Mouse (Mus musculus) embryonic facial prominence, embryonic 12.5 days (tissue): ENCODE data around the gene Ppp2r1b. TPM values are rescaled to one million over a fixed set of nuclear protein-coding genes. Genes with fewer than 3 reads are reported as not detected.

Experiments used
- ATAC-seq: fragments of 200-750 bp; cut with Nextera tagmentation; 2 replicates; pipeline ENCODE4 v1.8.0; 2017; ENCODE audit not compliant: insufficient number of reproducible peaks, insufficient read depth, low FRiP score, low TSS enrichment
- H3K27ac ChIP-seq: fragments of 300-500 bp; sonication (generic); 2 replicates; pipeline ENCODE4 v1.5.1; 2016; ENCODE audit warnings: mild to moderate bottlenecking
- H3K27me3 ChIP-seq: fragments of 300-500 bp; sonication (generic); 2 replicates; pipeline ENCODE4 v1.6.1; 2016; ENCODE audit warnings: mild to moderate bottlenecking, moderate library complexity
- H3K36me3 ChIP-seq: fragments of 300-500 bp; sonication (generic); 2 replicates; pipeline ENCODE4 v1.6.1; 2016; ENCODE audit warnings: mild to moderate bottlenecking
- H3K4me1 ChIP-seq: fragments of 300-500 bp; sonication (generic); 2 replicates; pipeline ENCODE4 v1.6.1; 2016
- H3K4me2 ChIP-seq: fragments of 300-500 bp; sonication (generic); replicated peaks from 2 replicates; pipeline ENCODE4 v1.6.1; 2016; ENCODE audit warnings: mild to moderate bottlenecking, moderate library complexity
- H3K4me3 ChIP-seq: fragments of 300-500 bp; sonication (generic); 2 replicates; pipeline ENCODE4 v1.5.1; 2016; ENCODE audit warnings: mild to moderate bottlenecking
- H3K9ac ChIP-seq: fragments of 300-500 bp; sonication (generic); 2 replicates; pipeline ENCODE4 v1.6.1; 2016; ENCODE audit warnings: mild to moderate bottlenecking, moderate library complexity
- H3K9me3 ChIP-seq: fragments of 300-500 bp; sonication (generic); 2 replicates; pipeline ENCODE4 v1.6.1; 2016; ENCODE audit warnings: mild to moderate bottlenecking, moderate library complexity
- WGBS: fragments of 180-500 bp; shearing (Covaris S2); methylation state at CpG from one replicate; pipeline ENCODE4 v1.1.7; 2016; 5-methylcytosine and 5-hydroxymethylcytosine counted together
- polyA plus RNA-seq: library from polyadenylated mRNA; unstranded; fragments of >200 nt; fragmentation: Nextera tagmentation; extraction: Ambion mirVana; gene quantifications from 2 replicates; pipeline ENCODE4 v1.2.1, GENCODE M21; 2016

Gene Ppp2r1b
- polyA plus RNA-seq, 1 experiment from 2014 or later, result 96.2 TPM

DNA sequence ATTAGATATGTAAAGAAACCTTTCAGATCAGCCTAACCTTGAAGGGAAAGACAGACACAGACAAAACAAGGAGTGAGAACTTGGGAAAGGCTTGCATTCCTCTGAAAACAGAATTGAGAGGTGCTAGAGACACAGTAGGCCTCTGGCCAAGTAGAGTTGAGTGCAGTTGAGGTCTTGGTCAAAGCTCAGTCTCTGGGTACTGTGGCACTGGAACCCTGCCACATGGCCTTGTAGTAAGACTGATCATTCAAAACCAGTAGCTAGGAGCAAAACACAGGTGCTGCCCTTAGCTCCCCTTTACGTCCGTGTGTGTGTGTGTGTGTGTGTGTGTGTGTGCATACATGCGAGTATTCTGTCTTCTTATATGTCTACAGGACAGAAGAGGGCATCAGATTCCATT lies 31.2 kb downstream of the Ppp2r1b start:
- peaks cover 69% of the 10 kb centered on the region for H3K36me3 ChIP-seq
- H3K27me3 ChIP-seq, result no peaks in the 10 kb centered on the region
- no peak overlapping the region for H3K27ac ChIP-seq
- no peaks in the 10 kb centered on the region for H3K9me3 ChIP-seq
- H3K4me3 ChIP-seq, result no peak overlapping the region
- 93% methylated on average over 3 of the region's 3 CpGs for WGBS
- no peak overlapping the region for H3K4me2 ChIP-seq
- no peak overlapping the region for H3K9ac ChIP-seq
- H3K4me1 ChIP-seq, result no peaks in the 10 kb centered on the region
- ATAC-seq, result no peak

DNA sequence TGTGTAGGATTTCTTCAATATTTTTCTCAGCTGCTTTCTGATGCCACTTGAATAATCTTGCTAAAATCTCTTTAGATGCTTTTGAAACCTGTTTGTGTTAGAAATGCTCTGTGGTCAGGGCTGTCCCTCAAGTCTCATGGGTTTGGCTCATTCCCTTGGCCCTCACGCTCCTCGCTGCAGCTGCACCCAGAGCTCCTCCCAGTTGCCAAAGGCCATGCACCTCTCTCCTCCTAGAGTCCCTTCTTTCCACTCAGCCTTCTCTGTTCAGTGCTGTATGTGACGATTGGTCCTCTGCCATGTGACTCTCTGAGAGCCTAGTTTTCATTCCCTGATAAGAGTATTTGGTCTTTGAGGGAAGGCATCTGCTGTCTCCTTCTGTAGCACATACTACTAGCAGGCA lies 32.3 kb downstream of the Ppp2r1b start:
- peaks cover 71% of the 10 kb centered on the region for H3K36me3 ChIP-seq
- H3K27me3 ChIP-seq, result no peaks in the 10 kb centered on the region
- no peak overlapping the region for H3K27ac ChIP-seq
- H3K9me3 ChIP-seq, result no peaks in the 10 kb centered on the region
- H3K9ac ChIP-seq, result no peak overlapping the region
- H3K4me2 ChIP-seq, result no peak overlapping the region
- H3K4me1 ChIP-seq, result no peaks in the 10 kb centered on the region
- 89% methylated on average over 3 of the region's 3 CpGs for WGBS
- no peak for ATAC-seq
- H3K4me3 ChIP-seq, result no peak overlapping the region

- 86% methylated on average over 2 of the region's 2 CpGs for WGBS
- Histone ChIP-seq H3K36me3 (peaks cover 43% of the 10 kb centered on the region), H3K4me2 (no peak overlapping the region), H3K27ac (no peak overlapping the region), H3K4me1 (peaks cover 21% of the 10 kb centered on the region), H3K9ac (no peak overlapping the region), H3K9me3 (no peaks in the 10 kb centered on the region), H3K27me3 (no peaks in the 10 kb centered on the region), H3K4me3 (no peak overlapping the region)
- no peak for ATAC-seq
Measured at GRCm38 (mm10) chr9:50882183-50882582, 37.1 kb downstream of the Ppp2r1b start.

DNA sequence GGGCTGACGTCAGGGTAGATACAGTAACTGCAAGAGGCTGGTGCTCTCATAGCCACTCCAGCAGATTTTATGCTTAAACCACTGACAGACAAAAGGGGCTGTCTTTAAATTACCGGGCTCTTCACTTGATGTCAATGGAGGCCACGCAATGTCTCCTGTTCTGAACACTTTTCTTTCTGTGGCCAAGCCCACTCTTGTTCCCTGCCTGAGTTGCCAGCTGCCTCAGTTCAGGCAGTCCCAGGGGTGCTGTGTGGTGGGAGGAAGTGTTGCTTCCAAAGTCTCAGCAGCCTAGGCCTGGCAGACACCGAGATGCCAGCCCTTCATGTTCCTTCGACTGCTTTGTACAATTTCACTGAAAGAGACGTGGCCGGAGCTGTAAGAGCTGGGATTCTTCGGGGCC lies 39.0 kb downstream of the Ppp2r1b start:
- no peak overlapping the region for H3K4me3 ChIP-seq
- peak overlapping the region; percentile 58; the same call in 1 of the 2 replicates for H3K27ac ChIP-seq
- H3K27me3 ChIP-seq, result no peaks in the 10 kb centered on the region
- no peak overlapping the region for H3K4me2 ChIP-seq
- no peaks in the 10 kb centered on the region for H3K9me3 ChIP-seq
- 67% methylated on average over 8 of the region's 8 CpGs for WGBS
- no peak for ATAC-seq
- H3K4me1 ChIP-seq, result peaks cover 32% of the 10 kb centered on the region
- no peak overlapping the region for H3K9ac ChIP-seq
- peaks cover 29% of the 10 kb centered on the region for H3K36me3 ChIP-seq

- Histone ChIP-seq H3K27ac (peak overlapping the region; percentile 58), H3K27me3 (no peaks in the 10 kb centered on the region), H3K4me2 (no peak overlapping the region), H3K9me3 (no peaks in the 10 kb centered on the region), H3K36me3 (peaks cover 22% of the 10 kb centered on the region), H3K9ac (no peak overlapping the region), H3K4me3 (no peak overlapping the region), H3K4me1 (peaks cover 35% of the 10 kb centered on the region)
- ATAC-seq, result no peak
- 51% methylated on average over 10 of the region's 10 CpGs for WGBS
Measured at GRCm38 (mm10) chr9:50884741-50885599, 39.9 kb downstream of the Ppp2r1b start.

DNA sequence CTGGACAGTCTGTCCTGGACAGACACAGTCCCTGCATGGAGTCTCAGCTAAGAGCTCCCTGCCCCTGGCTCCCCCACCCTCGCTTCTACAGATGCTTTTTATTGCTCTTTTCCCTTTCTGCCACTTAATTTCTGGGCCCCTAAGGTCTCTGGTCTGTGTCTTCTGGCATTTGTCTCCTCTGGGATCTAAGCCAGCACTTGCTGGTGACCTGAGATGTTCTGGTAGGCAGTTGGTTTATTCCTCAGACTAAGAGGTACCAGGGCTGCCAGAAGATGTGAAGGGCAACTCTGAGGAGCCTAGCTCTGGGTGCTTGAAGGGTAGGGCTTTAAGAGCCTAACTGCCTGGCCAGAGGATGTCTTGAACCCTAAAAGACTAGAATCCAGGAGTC lies 40.5 kb downstream of the Ppp2r1b start:
- WGBS, result 77% methylated on average over 1 of the region's 1 CpGs
- Histone ChIP-seq H3K4me1 (peaks cover 35% of the 10 kb centered on the region), H3K9me3 (no peaks in the 10 kb centered on the region), H3K4me3 (no peak overlapping the region), H3K36me3 (peaks cover 20% of the 10 kb centered on the region; the same call in 1 of the 2 replicates), H3K4me2 (no peak overlapping the region), H3K9ac (no peak overlapping the region), H3K27me3 (no peaks in the 10 kb centered on the region), H3K27ac (0 out of 2 replicates have a peak overlapping the region, but pooled peaks have one; percentile 12)
- ATAC-seq, result no peak

DNA sequence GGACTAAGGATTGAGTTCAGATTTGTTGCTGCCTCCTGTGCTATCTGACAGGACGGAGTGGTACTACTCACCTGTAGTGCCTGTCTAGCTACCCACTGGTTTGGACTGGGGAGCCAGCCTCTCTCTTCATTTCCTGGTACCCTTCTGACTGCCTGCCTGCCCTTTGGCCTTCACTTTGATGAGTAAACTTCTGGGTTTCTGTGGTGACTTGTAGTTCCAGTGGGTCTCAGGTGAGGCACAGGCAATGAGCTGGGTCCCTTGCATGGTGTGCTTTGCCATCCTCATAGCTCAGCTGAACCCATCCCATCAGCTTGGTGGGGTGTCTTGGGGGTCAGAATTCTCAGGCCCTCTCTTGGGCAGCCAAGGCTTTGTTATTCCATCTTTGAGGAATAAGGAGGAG lies 41.8 kb downstream of the Ppp2r1b start:
- no peak for ATAC-seq
- Histone ChIP-seq H3K27ac (no peak overlapping the region), H3K9me3 (no peaks in the 10 kb centered on the region), H3K4me2 (no peak overlapping the region), H3K27me3 (no peaks in the 10 kb centered on the region), H3K36me3 (0 out of 2 replicates have a peak, but pooled peaks cover 15% of the 10 kb centered on the region), H3K4me3 (no peak overlapping the region), H3K4me1 (peaks cover 35% of the 10 kb centered on the region), H3K9ac (no peak overlapping the region)
- 88% methylated on average over 1 of the region's 1 CpGs for WGBS

DNA sequence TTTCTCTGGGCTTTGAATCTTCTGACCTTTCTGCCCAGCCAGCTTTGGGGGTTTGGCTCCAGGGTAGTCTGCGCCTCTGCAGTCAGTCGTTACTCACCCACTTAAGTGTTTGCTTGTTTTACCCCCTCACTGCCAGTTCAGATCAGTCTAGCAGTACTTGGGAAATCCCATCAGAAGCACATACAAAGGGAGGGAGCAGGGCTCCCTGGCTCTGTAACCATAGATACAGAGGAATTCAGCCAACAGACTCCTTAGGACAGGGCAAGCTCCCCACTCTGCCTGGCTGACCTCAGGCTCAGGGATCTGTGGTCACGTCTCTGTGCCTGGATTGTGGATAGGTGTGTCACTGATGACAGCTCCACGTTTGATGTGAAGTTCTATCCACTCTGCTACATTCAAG lies 42.2 kb downstream of the Ppp2r1b start:
- H3K4me1 ChIP-seq, result peaks cover 35% of the 10 kb centered on the region
- no peaks in the 10 kb centered on the region for H3K9me3 ChIP-seq
- H3K9ac ChIP-seq, result no peak overlapping the region
- no peak overlapping the region for H3K4me2 ChIP-seq
- 42% methylated on average over 4 of the region's 4 CpGs for WGBS
- ATAC-seq, result no peak
- H3K4me3 ChIP-seq, result no peak overlapping the region
- H3K27me3 ChIP-seq, result no peaks in the 10 kb centered on the region
- no peak overlapping the region for H3K27ac ChIP-seq
- 0 out of 2 replicates have a peak, but pooled peaks cover 15% of the 10 kb centered on the region for H3K36me3 ChIP-seq

DNA sequence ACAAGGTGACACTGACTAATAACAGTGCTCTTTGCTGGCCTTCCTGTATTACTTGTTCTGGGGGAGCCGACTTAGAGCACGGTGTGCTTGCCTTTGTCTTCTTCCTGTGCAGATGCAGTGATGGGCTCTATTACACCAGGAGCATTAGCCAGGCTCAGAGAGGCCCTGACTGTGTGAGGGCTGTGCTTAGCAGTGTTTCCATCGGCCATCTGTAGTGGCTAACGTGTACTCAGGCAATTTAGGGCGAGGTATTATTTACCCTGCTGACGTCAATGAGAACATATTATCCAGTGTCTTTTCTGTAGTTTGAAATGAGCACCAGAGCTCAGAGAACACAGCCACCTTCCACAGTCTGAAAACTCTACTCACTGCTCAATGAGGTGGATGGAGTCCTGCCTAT lies 44.1 kb downstream of the Ppp2r1b start:
- no peak for ATAC-seq
- H3K4me2 ChIP-seq, result no peak overlapping the region
- H3K4me1 ChIP-seq, result peaks cover 33% of the 10 kb centered on the region
- no peak overlapping the region for H3K27ac ChIP-seq
- no peaks in the 10 kb centered on the region for H3K27me3 ChIP-seq
- H3K4me3 ChIP-seq, result no peak overlapping the region
- no peaks in the 10 kb centered on the region for H3K9me3 ChIP-seq
- WGBS, result 58% methylated on average over 6 of the region's 6 CpGs
- no peak overlapping the region for H3K9ac ChIP-seq
- H3K36me3 ChIP-seq, result peaks cover 8% of the 10 kb centered on the region; the same call in 1 of the 2 replicates

- no peak overlapping the region for H3K4me3 ChIP-seq
- H3K4me2 ChIP-seq, result no peak overlapping the region
- WGBS, result 71% methylated on average over 4 of the region's 4 CpGs
- no peak overlapping the region for H3K27ac ChIP-seq
- ATAC-seq, result no peak
- no peaks in the 10 kb centered on the region for H3K9me3 ChIP-seq
- no peak overlapping the region for H3K9ac ChIP-seq
- peaks cover 8% of the 10 kb centered on the region; the same call in 1 of the 2 replicates for H3K36me3 ChIP-seq
- no peaks in the 10 kb centered on the region for H3K27me3 ChIP-seq
- peaks cover 25% of the 10 kb centered on the region for H3K4me1 ChIP-seq
Measured at GRCm38 (mm10) chr9:50889964-50890363, 44.9 kb downstream of the Ppp2r1b start.

DNA sequence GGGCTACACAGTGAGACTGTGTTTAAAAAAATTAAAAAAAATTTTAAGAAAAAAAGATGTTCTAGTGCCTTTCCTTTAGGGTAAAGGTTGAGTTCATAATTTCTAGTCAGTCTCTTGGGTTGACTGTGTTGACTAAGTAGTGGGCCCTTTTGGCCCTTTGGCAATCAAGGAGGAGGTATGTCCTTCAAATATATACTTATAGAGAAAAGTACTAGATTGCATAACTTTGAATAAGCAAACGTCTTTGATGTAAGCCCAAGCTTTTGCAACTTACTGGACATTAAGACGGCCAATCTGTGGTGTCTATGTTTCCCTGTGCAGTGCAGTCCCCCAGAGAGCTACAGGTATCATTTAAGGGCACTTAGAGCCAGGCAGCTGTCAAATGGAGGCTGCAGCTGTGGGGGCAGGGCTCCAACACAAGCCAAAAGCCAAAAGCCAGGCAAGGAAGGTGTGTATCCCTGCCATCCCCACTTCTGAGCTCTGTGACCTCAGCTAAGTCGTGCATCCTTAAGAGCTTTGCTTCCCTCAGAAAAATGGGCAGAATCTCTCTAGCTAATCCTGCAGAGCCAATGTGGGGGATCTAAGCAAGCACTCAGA lies 45.5 kb downstream of the Ppp2r1b start:
- WGBS, result 82% methylated on average over 3 of the region's 3 CpGs
- Histone ChIP-seq H3K27ac (no peak overlapping the region), H3K9me3 (no peaks in the 10 kb centered on the region), H3K4me1 (peaks cover 19% of the 10 kb centered on the region; the same call in 1 of the 2 replicates), H3K4me3 (no peak overlapping the region), H3K36me3 (peaks cover 12% of the 10 kb centered on the region), H3K9ac (no peak overlapping the region), H3K4me2 (no peak overlapping the region), H3K27me3 (no peaks in the 10 kb centered on the region)
- ATAC-seq, result no peak

GRCm38 (mm10) chr9:50893665-50894064 lies 48.6 kb downstream of the Ppp2r1b start:
- Histone ChIP-seq H3K36me3 (peaks cover 27% of the 10 kb centered on the region), H3K4me1 (peaks cover 7% of the 10 kb centered on the region; the same call in 1 of the 2 replicates), H3K27me3 (no peaks in the 10 kb centered on the region), H3K4me2 (no peak overlapping the region), H3K9me3 (no peaks in the 10 kb centered on the region), H3K9ac (no peak overlapping the region), H3K27ac (no peak overlapping the region), H3K4me3 (no peak overlapping the region)
- 90% methylated on average over 4 of the region's 4 CpGs for WGBS
- ATAC-seq, result no peak
